ENCODE assay signal across 8 mouse cellular contexts in genomic region chr5:122900558-122901171, GRCm38 (mm10). TPM values are rescaled to one million over a fixed set of nuclear protein-coding genes. Genes with fewer than 3 reads are reported as not detected.
A peak's percentile ranks its signal among the peaks of the same experiment; 100 is the strongest.
DNase-seq lines count a peak whose midpoint lies in the region; ATAC-seq and TF ChIP-seq lines count a peak whose summit lies in the region.

No protein-coding gene starts in this region.

- peak overlapping the region; percentile 94 for H3K27ac ChIP-seq in kidney, embryonic 16.5 days (ENCODE audit: low read length)
- H3K27ac ChIP-seq in bone marrow macrophage, adult 2 months (ENCODE audit: insufficient read depth, low read depth, low read length), result no peak overlapping the region
- H3K27ac ChIP-seq in hindbrain, embryonic 12.5 days, result peak overlapping the region; percentile 98
- H3K27ac ChIP-seq in midbrain, embryonic 14.5 days (replicated peaks; ENCODE audit: low read depth, low read length), result peak overlapping the region; percentile 98

- no peak for TF ChIP-seq POLR2A in bone marrow macrophage, adult 2 months (IDR thresholded peaks at IDR 0.05; ENCODE audit: borderline replicate concordance, low read depth, low read length)

- H3K4me2 ChIP-seq in kidney, embryonic 16.5 days (replicated peaks; ENCODE audit: low read depth, low read length), result peak overlapping the region; percentile 85
- peak overlapping the region; percentile 79 for H3K4me2 ChIP-seq in hindbrain, embryonic 12.5 days (replicated peaks)
- H3K4me2 ChIP-seq in midbrain, embryonic 14.5 days (ENCODE audit: low read length), result peak overlapping the region; percentile 59

- DNase-seq in kidney, adult 9 months, result no peak
- no peak for DNase-seq in midbrain, embryonic 14.5 days
- DNase-seq in urinary bladder, postnatal 4 days (ENCODE audit: low spot score in 2 of 2), result no peak
- no peak for DNase-seq in cerebellum, adult 11-12 months
- DNase-seq in ovary, postnatal 10 days (ENCODE audit: low spot score), result no peak

- no peaks in the 10 kb centered on the region for H3K27me3 ChIP-seq in kidney, embryonic 16.5 days (ENCODE audit: insufficient read depth, low read length)
- H3K27me3 ChIP-seq in hindbrain, embryonic 12.5 days, result no peaks in the 10 kb centered on the region
- H3K27me3 ChIP-seq in midbrain, embryonic 14.5 days (ENCODE audit: control insufficient read depth, insufficient read depth, low read length), result no peaks in the 10 kb centered on the region

- no peak for ATAC-seq in kidney, embryonic 16.5 days (ENCODE audit: low FRiP score, low TSS enrichment)
- peak; percentile 84 for ATAC-seq in hindbrain, embryonic 12.5 days (ENCODE audit: low FRiP score)
- ATAC-seq in midbrain, embryonic 14.5 days (ENCODE audit: low FRiP score, low TSS enrichment), result no peak; the same call in 1 of the 2 replicates

- H3K9ac ChIP-seq in kidney, embryonic 16.5 days (replicated peaks; ENCODE audit: low read length), result peak overlapping the region; percentile 94
- peak overlapping the region; percentile 99 for H3K9ac ChIP-seq in hindbrain, embryonic 12.5 days
- peak overlapping the region; percentile 74 for H3K9ac ChIP-seq in midbrain, embryonic 14.5 days (replicated peaks; ENCODE audit: low read length)

- peak overlapping the region; percentile 82 for H3K4me3 ChIP-seq in kidney, embryonic 16.5 days (ENCODE audit: low read length)
- H3K4me3 ChIP-seq in bone marrow macrophage, adult 2 months (ENCODE audit: insufficient read depth, low read length), result peak overlapping the region; percentile 71
- peak overlapping the region; percentile 96 for H3K4me3 ChIP-seq in hindbrain, embryonic 12.5 days
- peak overlapping the region; percentile 89 for H3K4me3 ChIP-seq in midbrain, embryonic 14.5 days (replicated peaks; ENCODE audit: low read depth, low read length)

- 2% methylated on average over 32 of the region's 33 CpGs for WGBS in kidney, embryonic 16.5 days
- WGBS in hindbrain, embryonic 12.5 days, result 3% methylated on average over 33 of the region's 33 CpGs
- 2% methylated on average over 32 of the region's 33 CpGs for WGBS in midbrain, embryonic 14.5 days

- no peaks in the 10 kb centered on the region for H3K36me3 ChIP-seq in kidney, embryonic 16.5 days (ENCODE audit: insufficient read depth, low read length)
- H3K36me3 ChIP-seq in hindbrain, embryonic 12.5 days, result no peaks in the 10 kb centered on the region
- no peaks in the 10 kb centered on the region for H3K36me3 ChIP-seq in midbrain, embryonic 14.5 days (ENCODE audit: control insufficient read depth, insufficient read depth, low read length)

- H3K4me1 ChIP-seq in kidney, embryonic 16.5 days (ENCODE audit: insufficient read depth, low read length), result peaks cover 34% of the 10 kb centered on the region
- H3K4me1 ChIP-seq in bone marrow macrophage, adult 2 months (ENCODE audit: control insufficient read depth, insufficient read depth, low read length), result peaks cover 29% of the 10 kb centered on the region
- peaks cover 24% of the 10 kb centered on the region for H3K4me1 ChIP-seq in hindbrain, embryonic 12.5 days
- H3K4me1 ChIP-seq in midbrain, embryonic 14.5 days (ENCODE audit: control insufficient read depth, insufficient read depth, low read length), result peaks cover 25% of the 10 kb centered on the region

- TF ChIP-seq CTCF in bone marrow macrophage, adult 2 months (IDR thresholded peaks at IDR 0.05; ENCODE audit: low read depth, low read length), result no peak

- H3K9me3 ChIP-seq in kidney, embryonic 16.5 days (ENCODE audit: low read length), result no peaks in the 10 kb centered on the region
- no peaks in the 10 kb centered on the region for H3K9me3 ChIP-seq in hindbrain, embryonic 12.5 days (replicated peaks)
- no peaks in the 10 kb centered on the region for H3K9me3 ChIP-seq in midbrain, embryonic 14.5 days (ENCODE audit: control insufficient read depth, low read length)

RNA-seq across cellular contexts. Expression of gene Rnf34, which starts 50.8 kb away (rescaled TPM):
- polyA plus RNA-seq in kidney, embryonic 16.5 days (2015; fragmentation: Nextera tagmentation; extraction: Ambion mirVana), result 42.3 and 42.7 TPM in 2 replicates
- polyA plus RNA-seq in bone marrow macrophage, adult 2 months (2012; ENCODE audit: insufficient read depth, insufficient read length, missing spikeins), result 30.3 and 33.2 TPM in 2 replicates
- polyA plus RNA-seq in hindbrain, embryonic 12.5 days (2016; fragmentation: Nextera tagmentation; extraction: Ambion mirVana), result 49.9 and 50.7 TPM in 2 replicates
- 41.2 and 62.7 TPM in 2 replicates for polyA plus RNA-seq in midbrain, embryonic 14.5 days (2014; fragmentation: Nextera tagmentation; extraction: Ambion mirVana)
